Mouse (Mus musculus): Measurements from ENCODE around the gene Igf1. TPM values are rescaled to one million over a fixed set of nuclear protein-coding genes. Genes with fewer than 3 reads are reported as not detected.

Igf1 gene
- 10 to 100 TPM; 14.5 to 14.7 TPM for total RNA-seq (2021)

DNA sequence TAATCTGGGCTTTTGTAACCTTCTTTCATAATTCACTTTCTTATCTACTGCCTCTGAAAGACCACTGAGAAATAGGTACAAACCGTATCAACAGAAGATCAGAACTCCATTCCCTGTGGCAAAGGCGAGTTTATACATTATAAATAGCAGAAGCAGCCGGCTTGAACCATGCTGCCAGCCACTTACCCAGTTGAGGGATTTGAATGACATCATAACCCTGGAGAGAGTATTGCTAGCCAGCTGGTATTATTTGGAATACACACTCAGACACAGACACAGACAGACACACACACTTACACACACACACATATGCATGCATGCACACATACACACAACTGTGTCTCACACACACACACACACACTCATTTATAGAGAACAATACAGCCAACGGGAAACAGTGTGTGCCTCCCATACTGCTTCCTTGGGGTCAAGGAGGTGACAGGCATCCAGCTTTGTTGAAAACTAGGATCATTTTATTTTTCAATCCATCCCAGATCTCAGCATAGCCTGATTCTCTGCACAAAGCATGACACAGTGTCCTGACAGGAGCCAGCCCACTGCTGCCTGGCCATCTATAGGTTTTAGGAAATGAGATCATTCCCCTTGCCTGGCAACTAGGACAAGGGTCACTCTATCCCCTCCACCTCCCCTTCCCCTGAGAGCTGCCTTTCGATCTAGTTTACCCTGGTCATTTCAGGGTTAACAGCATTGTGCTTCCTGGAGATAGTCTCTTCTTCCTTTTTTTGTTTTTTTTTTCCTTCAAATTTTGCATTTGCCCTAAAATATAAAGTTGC, at the start of gene Igf1:
Gene Igf1, plus strand, starts transcription at position 253 of the 794 bp plus-strand sequence.
- intact Hi-C loops (cut with DNase I): loop anchor here (10.0 kb wide), 1 partner anchor 447 kb away; no protein-coding TSS in a partner anchor

DNA sequence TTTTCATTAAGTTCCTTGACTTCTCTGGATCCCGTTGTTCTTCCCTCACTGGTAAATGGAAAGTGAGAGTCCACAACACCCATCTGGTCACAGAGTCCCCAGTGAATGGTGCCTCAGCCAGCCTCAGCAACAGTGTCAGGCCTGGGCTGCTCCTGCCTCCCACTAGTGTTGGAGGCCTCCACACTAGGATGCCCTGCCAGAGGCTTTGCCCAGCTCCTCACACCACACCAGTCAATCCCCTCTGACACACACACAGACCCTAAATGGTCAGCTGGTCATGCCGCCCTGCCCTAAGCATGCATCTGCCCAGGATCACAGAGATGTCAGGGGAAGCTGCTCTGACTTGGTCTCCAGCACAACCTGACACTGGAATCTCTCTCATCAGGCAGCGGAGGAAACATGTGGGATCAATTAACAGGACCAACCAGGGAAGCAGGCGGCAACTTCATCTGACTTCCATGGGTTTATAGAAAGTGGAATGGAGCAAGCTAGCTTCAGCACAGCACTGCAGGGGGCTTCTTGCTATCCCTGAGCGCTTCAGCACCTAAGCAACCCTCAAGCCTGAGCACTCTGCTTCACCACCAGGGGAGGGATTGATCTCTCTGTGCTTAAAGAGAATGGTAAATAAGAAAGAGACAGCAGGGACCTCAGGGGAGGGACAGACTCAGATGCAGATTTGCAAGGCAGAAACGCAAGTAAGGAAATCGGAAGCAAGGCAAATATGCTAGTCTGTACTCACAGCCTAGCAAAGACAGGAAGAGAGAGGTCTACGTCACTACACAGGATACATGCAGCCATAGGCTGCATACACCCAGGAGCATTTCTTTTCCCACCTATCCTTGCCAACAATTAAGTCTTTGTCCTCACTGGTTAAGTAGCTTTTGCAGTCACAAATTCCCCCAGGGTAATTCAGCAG, 45.6 kb upstream of the Igf1 start:
- DNase-seq: no peak
- intact Hi-C loops (cut with DNase I): no loop called here

More for the DNA sequence above, at the start of gene Igf1:
- no peak for DNase-seq

- DNase-seq: peak; percentile 39
- intact Hi-C loops (cut with DNase I): no loop called here
These were observed 44.9 kb upstream of the Igf1 start for GRCm38 (mm10) chr10:87813073-87813590.

DNA sequence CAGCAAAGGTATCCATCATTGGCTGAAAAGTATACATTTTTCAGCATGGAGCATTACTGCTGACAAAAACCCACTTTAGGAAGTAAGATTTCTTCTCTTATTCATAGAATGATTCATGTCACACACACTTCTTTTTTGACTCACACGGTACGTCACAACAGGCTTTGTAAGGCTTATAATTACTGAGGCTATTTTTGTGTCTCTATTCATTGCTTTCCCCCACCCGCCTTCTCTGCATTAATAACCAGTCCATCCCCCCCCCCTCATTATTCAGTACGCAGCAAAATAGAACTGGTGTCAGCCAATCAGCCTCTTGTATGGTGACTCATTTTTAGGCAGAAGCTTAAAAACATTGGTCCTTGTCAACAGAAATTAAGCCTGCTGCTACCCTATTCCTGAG, 41.2 kb upstream of the Igf1 start:
- intact Hi-C loops (cut with DNase I): no loop called here
- DNase-seq: no peak

- intact Hi-C loops (cut with DNase I): no loop called here
- no peak for DNase-seq
These were observed 40.3 kb upstream of the Igf1 start for GRCm38 (mm10) chr10:87817786-87818185.

GRCm38 (mm10) chr10:87821906-87822305, 36.2 kb upstream of the Igf1 start:
- intact Hi-C loops (cut with DNase I): no loop called here
- DNase-seq: no peak

DNA sequence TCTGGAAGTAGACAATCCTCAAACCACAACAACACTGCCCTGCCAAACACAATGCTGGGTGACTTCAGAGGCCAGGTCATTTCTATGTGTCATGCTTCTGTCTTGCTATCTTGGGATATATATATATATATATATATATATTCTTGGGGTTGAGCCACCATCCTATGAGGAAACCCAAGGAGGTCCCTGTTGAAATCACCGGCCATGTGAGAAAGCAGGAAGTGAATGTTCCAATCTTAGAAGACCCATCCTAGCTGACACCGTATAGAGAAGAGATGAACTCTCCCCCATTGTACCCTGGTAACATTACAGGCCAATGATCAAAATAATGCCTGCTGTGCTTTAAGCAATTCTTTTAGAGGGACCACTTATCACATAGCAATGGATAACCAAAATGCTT, 28.1 kb upstream of the Igf1 start:
- intact Hi-C loops (cut with DNase I): no loop called here
- DNase-seq: no peak

DNA sequence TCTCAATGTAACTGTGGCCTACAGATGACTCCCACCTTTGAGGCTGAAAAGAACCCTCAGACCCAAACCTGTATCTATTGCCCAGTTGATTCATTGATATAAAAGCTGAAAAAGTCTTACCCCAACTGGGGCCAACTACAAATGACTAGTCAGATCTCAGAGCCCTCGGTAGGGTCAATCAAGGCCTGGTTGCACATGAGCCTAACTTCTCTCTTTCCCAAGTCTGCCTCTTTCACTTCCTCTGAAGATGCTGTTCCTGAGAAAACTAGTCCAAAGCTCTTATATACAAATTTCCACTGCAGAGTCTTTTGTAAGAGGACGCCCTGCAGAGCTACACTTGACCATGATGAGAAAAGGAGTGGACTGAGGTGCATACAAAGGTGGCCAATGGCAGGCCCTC, 27.4 kb upstream of the Igf1 start:
- intact Hi-C loops (cut with DNase I): no loop called here
- no peak for DNase-seq

DNA sequence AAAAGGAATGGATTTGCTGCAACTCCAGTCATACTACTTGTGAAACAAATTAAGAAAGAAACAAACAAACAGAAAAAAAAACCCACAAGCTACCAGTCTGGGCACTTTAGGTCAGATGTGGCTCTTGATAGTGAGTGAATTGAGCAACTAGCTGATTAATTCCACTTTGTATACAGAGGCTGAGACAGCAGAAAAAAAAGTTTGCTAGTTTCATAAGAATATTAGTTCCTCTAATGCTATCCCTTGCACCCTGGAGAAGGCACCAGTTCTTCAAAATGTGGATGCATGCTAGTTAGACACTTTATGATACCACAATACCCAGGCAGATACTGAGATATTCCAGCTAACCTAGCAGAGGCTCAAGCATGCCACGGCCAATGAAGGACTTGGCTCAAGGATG, 26.0 kb upstream of the Igf1 start:
- intact Hi-C loops (cut with DNase I): no loop called here

GRCm38 (mm10) chr10:87839454-87839853, 18.6 kb upstream of the Igf1 start:
- intact Hi-C loops (cut with DNase I): no loop called here
- no peak for DNase-seq

More for the DNA sequence above, 26.0 kb upstream of the Igf1 start:
- DNase-seq: no peak

DNA sequence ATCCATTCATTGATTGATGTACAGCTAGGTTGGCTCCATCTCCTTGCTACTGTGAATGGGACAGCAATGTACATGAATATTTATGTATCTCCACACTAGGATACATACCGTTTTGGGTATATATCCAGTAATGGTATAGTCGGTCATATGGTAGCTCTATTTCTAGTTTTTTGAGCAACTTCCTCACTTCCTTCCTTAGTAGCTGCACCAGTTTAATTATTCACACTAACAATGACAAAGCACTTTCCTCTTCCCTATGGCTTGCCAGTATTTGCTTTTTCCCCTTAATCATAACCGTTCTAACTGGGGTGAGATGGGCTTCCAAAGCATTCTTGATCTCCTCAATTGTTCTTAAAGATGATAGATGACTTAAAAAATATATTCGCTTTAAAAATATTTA, 15.6 kb upstream of the Igf1 start:
- no peak for DNase-seq
- intact Hi-C loops (cut with DNase I): no loop called here

GRCm38 (mm10) chr10:87844917-87845552, 13.0 kb upstream of the Igf1 start:
- DNase-seq: no peak
- intact Hi-C loops (cut with DNase I): no loop called here

DNA sequence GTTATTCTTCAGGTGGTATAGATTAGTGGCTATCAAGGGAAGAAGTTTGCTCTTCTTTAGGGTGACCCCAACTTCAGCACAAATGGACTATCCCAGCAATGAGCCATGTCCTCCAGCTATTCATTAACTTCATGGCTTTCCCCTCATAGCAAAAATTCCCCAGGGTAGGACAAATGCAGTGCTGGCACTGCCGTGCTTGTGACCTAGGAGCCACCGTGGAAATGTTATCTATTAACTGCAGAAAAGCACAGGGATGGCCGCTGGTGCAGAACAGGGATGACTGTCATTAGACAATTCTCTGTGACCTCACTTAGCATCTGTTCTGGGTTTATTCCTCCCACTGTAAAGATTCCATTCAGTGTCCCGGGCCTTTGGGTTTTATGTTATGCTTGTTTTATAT, 10.2 kb upstream of the Igf1 start:
- intact Hi-C loops (cut with DNase I): no loop called here
- DNase-seq: no peak

GRCm38 (mm10) chr10:87848419-87848818, 9.6 kb upstream of the Igf1 start:
- intact Hi-C loops (cut with DNase I): no loop called here
- no peak for DNase-seq

- DNase-seq: no peak
- intact Hi-C loops (cut with DNase I): loop anchor here (10.0 kb wide), 1 partner anchor 453 kb away; no protein-coding TSS in a partner anchor
These were observed 6.6 kb upstream of the Igf1 start for GRCm38 (mm10) chr10:87851492-87851891.

DNA sequence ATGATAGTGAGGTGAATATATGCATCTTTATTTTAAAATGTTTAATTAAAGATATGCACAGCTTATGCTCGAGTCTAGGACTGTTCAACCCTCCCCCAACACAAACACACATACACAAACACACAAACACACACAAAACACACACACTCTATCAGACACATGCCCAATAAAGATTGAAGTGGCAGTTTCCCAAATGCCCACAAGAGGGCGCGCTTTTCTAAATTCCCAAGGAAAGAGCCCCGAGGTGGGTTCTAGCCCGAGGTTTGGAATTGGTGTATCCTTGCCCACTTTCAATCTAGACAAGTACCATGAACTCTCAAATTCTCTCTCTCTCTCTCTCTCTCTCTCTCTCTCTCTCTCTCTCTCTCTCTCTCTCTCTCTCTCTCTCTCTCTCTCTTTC, 3.7 kb upstream of the Igf1 start:
- peak; percentile 58 for DNase-seq
- intact Hi-C loops (cut with DNase I): loop anchor here (10.0 kb wide), 1 partner anchor 450 kb away; no protein-coding TSS in a partner anchor

GRCm38 (mm10) chr10:87855423-87856122, 2.5 kb upstream of the Igf1 start:
- no peak for DNase-seq
- intact Hi-C loops (cut with DNase I): loop anchor here (10.0 kb wide), 1 partner anchor 449 kb away; no protein-coding TSS in a partner anchor

DNA sequence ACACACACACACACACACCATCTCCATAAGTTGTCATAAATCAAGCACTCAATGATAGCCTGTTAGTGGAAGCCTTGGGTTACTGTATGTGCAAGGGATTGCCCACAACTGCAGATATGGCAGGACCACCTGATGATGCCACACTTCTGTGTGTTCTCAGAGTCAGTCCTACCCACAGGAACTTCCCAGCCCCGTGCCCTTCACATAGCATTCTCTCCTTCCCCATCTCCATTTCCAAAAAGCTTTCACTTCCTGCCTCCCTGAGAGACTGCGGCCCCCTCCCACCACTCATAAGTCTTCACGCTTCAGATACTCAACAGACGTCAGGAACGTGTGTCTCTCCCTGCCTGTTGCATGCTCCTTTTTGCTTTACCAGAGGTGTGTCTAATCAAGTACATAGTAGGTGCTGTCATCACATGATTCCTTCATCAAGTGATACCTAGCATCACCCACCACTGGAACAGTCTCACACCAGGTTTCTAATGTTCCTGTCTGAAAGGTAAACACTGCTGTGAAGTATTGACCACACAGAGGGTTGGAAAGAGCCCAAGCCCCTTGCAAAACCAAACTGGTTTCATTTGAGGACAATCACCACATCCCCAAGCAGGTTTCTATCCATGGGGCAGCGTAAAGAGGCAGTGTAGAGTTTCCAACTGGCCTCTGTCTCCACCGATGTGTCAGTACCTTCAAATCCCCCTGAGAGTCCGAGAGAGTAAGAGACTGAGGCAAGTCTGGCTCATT, 680 bp upstream of the Igf1 start:
- intact Hi-C loops (cut with DNase I): loop anchor here (10.0 kb wide), 1 partner anchor 447 kb away; no protein-coding TSS in a partner anchor
- no peak for DNase-seq

DNA sequence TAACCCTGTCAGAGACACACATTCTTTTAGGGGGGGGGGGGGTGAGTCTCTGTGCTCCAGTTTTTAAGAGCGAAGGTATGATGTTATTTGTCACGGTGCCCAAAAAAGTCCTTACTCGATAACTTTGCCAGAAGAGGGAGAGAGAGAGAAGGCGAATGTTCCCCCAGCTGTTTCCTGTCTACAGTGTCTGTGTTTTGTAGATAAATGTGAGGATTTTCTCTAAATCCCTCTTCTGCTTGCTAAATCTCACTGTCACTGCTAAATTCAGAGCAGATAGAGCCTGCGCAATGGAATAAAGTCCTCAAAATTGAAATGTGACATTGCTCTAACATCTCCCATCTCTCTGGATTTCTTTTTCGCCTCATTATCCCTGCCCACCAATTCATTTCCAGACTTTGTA, 874 bp downstream of the Igf1 start:
- DNase-seq: no peak
- intact Hi-C loops (cut with DNase I): loop anchor here (10.0 kb wide), 1 partner anchor 446 kb away; no protein-coding TSS in a partner anchor
